Mouse (Mus musculus): ENCODE data around the gene Olfr1312.
"Not testable (repeated sequence)": the region's sequence is repeated elsewhere in the genome, so short reads cannot be mapped to it uniquely, and the experiment has no call there.

The Olfr1312 gene

DNA sequence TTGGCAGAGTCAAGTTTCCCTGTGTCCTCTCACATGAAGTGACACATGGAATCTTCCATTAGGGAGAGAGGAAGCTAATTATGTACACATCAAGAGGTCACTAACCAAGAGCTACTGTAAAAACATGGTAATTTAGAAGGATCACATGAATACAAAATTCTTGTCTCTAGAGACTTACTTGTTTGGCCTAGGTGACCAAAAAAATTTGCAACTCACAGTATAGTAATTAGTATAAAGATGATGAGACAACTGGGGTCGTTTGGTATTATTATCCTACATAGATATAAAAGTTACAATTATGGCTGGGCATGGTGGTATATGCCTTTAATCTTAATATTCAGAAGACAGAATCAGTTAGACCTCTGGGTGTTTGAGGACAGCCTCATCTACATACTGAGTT is at the start of gene Olfr1312:
Gene Olfr1312, minus strand, starts transcription at position 101 of the 400 bp plus-strand sequence.
- DNase-seq (ENCODE audit: low read depth in 1 of 2, low spot score in 2 of 2): no peak

DNA sequence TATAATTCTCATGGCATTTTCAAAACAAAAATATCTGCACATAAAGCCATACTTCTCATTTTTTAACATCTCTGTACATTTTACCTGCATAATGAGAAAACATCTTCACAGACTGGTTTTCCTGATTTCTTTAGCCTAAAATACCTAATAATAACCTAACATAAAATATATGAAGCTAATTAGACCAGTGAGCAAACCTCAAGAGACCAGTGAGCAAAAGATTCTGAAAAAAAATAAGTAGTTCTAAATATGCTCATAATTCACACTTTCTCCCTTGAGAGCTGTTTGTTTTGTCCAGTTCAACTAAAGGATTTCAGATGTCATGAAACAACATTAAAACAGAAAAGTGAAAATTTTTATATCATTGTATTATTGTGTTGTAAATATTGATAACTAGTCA is 46.6 kb upstream of the Olfr1312 start, which contains the start of gene Olfr1314:
Gene Olfr1314, minus strand, starts transcription at position 101 of the 400 bp plus-strand sequence.
- DNase-seq (ENCODE audit: low read depth in 1 of 2, low spot score in 2 of 2): no peak

DNA sequence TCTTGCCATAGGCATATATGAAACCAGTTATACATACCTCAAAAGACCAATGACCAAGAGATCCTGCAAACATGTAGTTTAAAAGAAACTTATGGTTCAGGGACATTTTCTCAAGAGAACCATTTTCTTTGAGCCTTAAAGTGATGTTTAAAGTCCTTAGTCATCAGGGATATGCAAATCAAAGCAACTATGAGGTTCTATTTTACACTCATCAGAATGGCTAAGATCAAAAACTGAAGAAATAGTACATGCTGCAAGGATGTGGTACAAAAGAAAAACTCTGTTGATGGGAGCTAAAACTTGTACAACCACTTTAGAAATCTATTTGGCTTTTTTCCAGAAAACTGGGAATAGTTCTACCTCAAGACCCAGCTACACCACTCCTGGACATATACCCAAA is 27.7 kb upstream of the Olfr1312 start, which contains the start of gene Olfr1313:
Gene Olfr1313, minus strand, starts transcription at position 101 of the 400 bp plus-strand sequence.
- no peak for DNase-seq (ENCODE audit: low read depth in 1 of 2, low spot score in 2 of 2)

GRCm38 (mm10) chr2:112026971-112027370 is 23.1 kb downstream of the Olfr1312 start:
- DNase-seq (ENCODE audit: low read depth in 1 of 2, low spot score in 2 of 2): not testable (repeated sequence)

DNA sequence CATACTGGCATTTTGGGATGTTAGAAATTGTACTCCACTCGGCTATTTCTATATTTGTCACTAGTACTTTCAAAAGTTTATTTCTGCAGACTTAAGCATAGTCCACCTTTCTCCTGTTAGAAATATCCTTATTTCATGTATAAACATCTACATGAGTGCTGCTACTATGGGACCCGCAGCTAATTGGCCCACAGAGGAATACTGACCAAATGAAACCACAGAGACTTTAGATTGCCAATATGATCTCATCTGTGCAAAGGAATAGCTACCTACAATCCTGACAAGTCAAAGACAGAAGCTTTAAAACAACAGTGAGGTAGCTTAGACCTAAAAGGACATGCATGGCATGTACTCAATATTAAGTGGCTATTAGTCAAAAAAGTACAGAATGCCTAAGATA is 25.7 kb downstream of the Olfr1312 start, which contains the start of gene Olfr1311:
Gene Olfr1311, minus strand, starts transcription at position 101 of the 400 bp plus-strand sequence.
- DNase-seq (ENCODE audit: low read depth in 1 of 2, low spot score in 2 of 2): no peak

DNA sequence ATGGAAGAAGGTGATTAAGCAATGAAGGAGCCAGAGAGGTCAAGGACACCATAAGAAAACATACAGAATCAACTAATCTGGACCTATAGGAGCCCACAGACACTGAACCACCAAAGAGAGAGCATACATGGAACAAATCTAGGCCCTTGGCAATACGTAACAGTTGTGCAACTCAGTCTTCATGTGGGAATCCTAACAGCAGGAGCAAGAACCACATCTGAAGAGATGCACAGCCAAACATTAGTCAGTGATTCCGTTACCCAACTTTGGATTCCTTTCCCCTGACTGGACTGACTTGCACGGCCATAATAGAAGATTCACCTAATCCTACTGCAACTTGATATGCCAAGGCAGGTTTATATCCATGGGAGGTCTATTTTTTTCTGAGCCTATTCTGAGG is 35.1 kb downstream of the Olfr1312 start:
- no peak for DNase-seq (ENCODE audit: low read depth in 1 of 2, low spot score in 2 of 2)

DNA sequence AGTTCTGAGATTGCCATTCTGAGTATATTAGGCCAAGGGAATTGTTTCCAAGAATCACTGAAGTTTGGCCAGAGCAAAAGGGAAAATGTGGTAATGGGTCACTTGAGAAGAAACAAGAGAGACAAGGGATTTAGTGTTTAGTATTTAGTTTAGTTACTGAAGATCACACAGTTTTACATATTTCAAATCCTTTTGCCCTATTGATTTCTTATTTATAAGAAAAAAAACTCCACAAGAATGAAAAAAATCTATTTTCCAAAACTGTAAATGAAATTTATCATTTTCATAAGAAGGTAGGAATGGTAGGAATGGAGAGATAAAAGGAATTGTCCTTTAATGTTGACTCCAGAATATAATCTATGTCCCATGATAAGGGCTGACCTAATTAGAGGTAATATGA is 37.4 kb downstream of the Olfr1312 start, which contains the start of gene Olfr1310:
Gene Olfr1310, minus strand, starts transcription at position 101 of the 400 bp plus-strand sequence.
- DNase-seq (ENCODE audit: low read depth in 1 of 2, low spot score in 2 of 2): no peak

- no peak for DNase-seq (ENCODE audit: low read depth in 1 of 2, low spot score in 2 of 2)
Measured at GRCm38 (mm10) chr2:111990181-111990580, 59.9 kb downstream of the Olfr1312 start, which contains the start of gene Olfr1309. Gene Olfr1309 (minus strand): TSS chr2:111990281.

All from monocyte, adult 2 months (primary cell).